ENCODE assay signal across 8 mouse cellular contexts in genomic region chr10:94115893-94116599, GRCm38 (mm10). TPM values are rescaled to one million over a fixed set of nuclear protein-coding genes. Genes with fewer than 3 reads are reported as not detected.
DNase-seq lines count a peak whose midpoint lies in the region; ATAC-seq and TF ChIP-seq lines count a peak whose summit lies in the region.

No protein-coding gene starts in this region.

- H3K9me3 ChIP-seq in heart, embryonic 10.5 days = no peaks in the 10 kb centered on the region
- no peaks in the 10 kb centered on the region for H3K9me3 ChIP-seq in limb, embryonic 14.5 days (ENCODE audit: control insufficient read depth, low read length)
- H3K9me3 ChIP-seq in midbrain, embryonic 16.5 days (replicated peaks; ENCODE audit: control insufficient read depth, low read length, poor library complexity, severe bottlenecking) = no peaks in the 10 kb centered on the region

- H3K4me1 ChIP-seq in bone marrow, adult 2 months (ENCODE audit: control insufficient read depth, insufficient read depth, low read length) = no peaks in the 10 kb centered on the region
- H3K4me1 ChIP-seq in embryonic fibroblast, embryonic 13.5 days (ENCODE audit: control insufficient read depth, insufficient read depth, low read length) = peaks cover 17% of the 10 kb centered on the region
- H3K4me1 ChIP-seq in heart, embryonic 10.5 days = peaks cover 13% of the 10 kb centered on the region
- H3K4me1 ChIP-seq in limb, embryonic 14.5 days (ENCODE audit: control insufficient read depth, insufficient read depth, low read length) = peaks cover 10% of the 10 kb centered on the region; the same call in 1 of the 2 replicates
- H3K4me1 ChIP-seq in midbrain, embryonic 16.5 days (ENCODE audit: control insufficient read depth, insufficient read depth, low read length) = no peaks in the 10 kb centered on the region
- no peaks in the 10 kb centered on the region for H3K4me1 ChIP-seq in spleen, adult 2 months (ENCODE audit: control insufficient read depth, insufficient read depth, insufficient read length)

- no peak overlapping the region for H3K4me3 ChIP-seq in bone marrow, adult 2 months (replicated peaks; ENCODE audit: control insufficient read depth, low read depth, low read length)
- H3K4me3 ChIP-seq in embryonic fibroblast, embryonic 13.5 days (ENCODE audit: insufficient read depth, low read length) = no peak overlapping the region
- no peak overlapping the region for H3K4me3 ChIP-seq in heart, embryonic 10.5 days
- H3K4me3 ChIP-seq in limb, embryonic 14.5 days (replicated peaks; ENCODE audit: low read length) = no peak overlapping the region
- no peak overlapping the region for H3K4me3 ChIP-seq in midbrain, embryonic 16.5 days (ENCODE audit: low read depth, low read length)
- no peak overlapping the region for H3K4me3 ChIP-seq in spleen, adult 2 months (ENCODE audit: extremely low read depth, insufficient read depth, insufficient read length)

- no peak overlapping the region for H3K27ac ChIP-seq in bone marrow, adult 2 months (ENCODE audit: control insufficient read depth, insufficient read depth, low read depth, low read length, poor library complexity)
- peak overlapping the region; percentile 37; the same call in 1 of the 2 replicates for H3K27ac ChIP-seq in embryonic fibroblast, embryonic 13.5 days (ENCODE audit: insufficient read depth, low read length)
- peak overlapping the region; percentile 68; the same call in 1 of the 2 replicates for H3K27ac ChIP-seq in heart, embryonic 10.5 days
- no peak overlapping the region for H3K27ac ChIP-seq in limb, embryonic 14.5 days (replicated peaks; ENCODE audit: low read depth, low read length)
- no peak overlapping the region for H3K27ac ChIP-seq in midbrain, embryonic 16.5 days (ENCODE audit: low read length)
- no peak overlapping the region for H3K27ac ChIP-seq in spleen, adult 2 months (ENCODE audit: insufficient read depth, low read length)

- WGBS in bone marrow, adult 2 months = 18% methylated on average over 6 of the region's 6 CpGs
- WGBS in heart, embryonic 10.5 days = 24% methylated on average over 6 of the region's 6 CpGs
- WGBS in limb, embryonic 14.5 days = 32% methylated on average over 6 of the region's 6 CpGs
- 39% methylated on average over 6 of the region's 6 CpGs for WGBS in midbrain, embryonic 16.5 days
- 18% methylated on average over 6 of the region's 6 CpGs for WGBS in spleen, adult 2 months

- H3K36me3 ChIP-seq in heart, embryonic 10.5 days = no peaks in the 10 kb centered on the region
- H3K36me3 ChIP-seq in limb, embryonic 14.5 days (ENCODE audit: control insufficient read depth, insufficient read depth, low read length) = no peaks in the 10 kb centered on the region
- no peaks in the 10 kb centered on the region for H3K36me3 ChIP-seq in midbrain, embryonic 16.5 days (ENCODE audit: control insufficient read depth, insufficient read depth, low read length)
- H3K36me3 ChIP-seq in spleen, adult 2 months (ENCODE audit: control insufficient read depth, insufficient read depth, low read length) = no peaks in the 10 kb centered on the region

- no peak for TF ChIP-seq POLR2A in bone marrow, adult 2 months (IDR thresholded peaks at IDR 0.05; ENCODE audit: borderline replicate concordance, control insufficient read depth, low read depth, low read length)
- no peak for TF ChIP-seq POLR2A in embryonic fibroblast, embryonic 13.5 days (IDR thresholded peaks at IDR 0.05; ENCODE audit: low read depth, low read length)
- TF ChIP-seq POLR2A in limb, embryonic 14.5 days (IDR thresholded peaks at IDR 0.05; ENCODE audit: borderline replicate concordance, extremely low read depth, insufficient read depth, insufficient read length) = no peak
- no peak for TF ChIP-seq POLR2A in spleen, adult 2 months (IDR thresholded peaks at IDR 0.05; ENCODE audit: low read depth, low read length)

- ATAC-seq in limb, embryonic 14.5 days (ENCODE audit: low FRiP score, low read depth) = peak; percentile 78
- peak; percentile 89 for ATAC-seq in midbrain, embryonic 16.5 days

- H3K4me2 ChIP-seq in limb, embryonic 14.5 days (replicated peaks; ENCODE audit: low read depth, low read length, severe bottlenecking) = 0 out of 2 replicates have a peak overlapping the region, but pooled peaks have one; percentile 15
- H3K4me2 ChIP-seq in midbrain, embryonic 16.5 days (ENCODE audit: low read length) = no peak overlapping the region

- H3K27me3 ChIP-seq in heart, embryonic 10.5 days (ENCODE audit: insufficient read depth, poor library complexity, severe bottlenecking) = no peaks in the 10 kb centered on the region
- H3K27me3 ChIP-seq in limb, embryonic 14.5 days (ENCODE audit: control insufficient read depth, insufficient read depth, low read length) = no peaks in the 10 kb centered on the region
- no peaks in the 10 kb centered on the region for H3K27me3 ChIP-seq in midbrain, embryonic 16.5 days (ENCODE audit: control insufficient read depth, insufficient read depth, low read depth, low read length)
- no peaks in the 10 kb centered on the region for H3K27me3 ChIP-seq in spleen, adult 2 months (ENCODE audit: control insufficient read depth, insufficient read depth, low read length)

- peak; percentile 83 for DNase-seq in A20 (ENCODE audit: low read depth, low spot score)
- DNase-seq in heart, embryonic 10.5 days (ENCODE audit: low spot score) = peak; percentile 92
- DNase-seq in kidney, adult 9 months = peak; percentile 88
- peak; percentile 93 for DNase-seq in limb, embryonic 14.5 days (ENCODE audit: low spot score)
- peak; percentile 55 to 76 for DNase-seq in spleen, adult 2 months (ENCODE audit: low read depth in 1 of 2, low spot score in 2 of 2)

- H3K9ac ChIP-seq in limb, embryonic 14.5 days (ENCODE audit: low read depth, low read length, severe bottlenecking) = no peak overlapping the region
- H3K9ac ChIP-seq in midbrain, embryonic 16.5 days (ENCODE audit: low read depth, low read length) = no peak overlapping the region

- TF ChIP-seq CTCF in bone marrow, adult 2 months (IDR thresholded peaks at IDR 0.05; ENCODE audit: control insufficient read depth, insufficient read depth, low read length) = peak; percentile 40
- no peak for TF ChIP-seq CTCF in embryonic fibroblast, embryonic 13.5 days (IDR thresholded peaks at IDR 0.05; ENCODE audit: borderline replicate concordance, insufficient read depth, low read length)
- TF ChIP-seq CTCF in spleen, adult 2 months (IDR thresholded peaks at IDR 0.05; ENCODE audit: extremely low read depth, insufficient read depth, insufficient read length, insufficient replicate concordance) = peak; percentile 38; the same call in 1 of the 2 replicates

RNA-seq across cellular contexts. Expression of gene Nr2c1, which starts 31.8 kb away (rescaled TPM):
- polyA plus RNA-seq in bone marrow, adult 2 months (2011; ENCODE audit: insufficient read depth, insufficient read length, low replicate concordance, missing spikeins) = 2.4 and 4.2 TPM in 2 replicates
- 14.7 and 15.2 TPM in 2 replicates for polyA plus RNA-seq in embryonic fibroblast, embryonic 13.5 days (2011; ENCODE audit: insufficient read length, low read depth, missing spikeins)
- 8.8 and 9.3 TPM in 2 replicates for polyA plus RNA-seq in heart, embryonic 10.5 days (2016; fragmentation: Nextera tagmentation; extraction: Ambion mirVana)
- 11.5 and 13.4 TPM in 2 replicates for polyA plus RNA-seq in limb, embryonic 14.5 days (2012; rRNA removed)
- polyA plus RNA-seq in limb, embryonic 14.5 days (2014; fragmentation: Nextera tagmentation; extraction: Ambion mirVana) = 7.9 and 9.5 TPM in 2 replicates
- 8.0 and 9.3 TPM in 2 replicates for polyA plus RNA-seq in midbrain, embryonic 16.5 days (2015; fragmentation: Nextera tagmentation; extraction: Ambion mirVana)
- polyA plus RNA-seq in spleen, adult 2 months (2012; rRNA removed) = 1.5 TPM in 2 replicates

Comparison
In these comparisons a context has a peak if more than half of its experiments do, and no peak if none do; other contexts are left out.
1. H3K27ac ChIP-seq: peak in embryonic fibroblast, embryonic 13.5 days (single experiment) and heart, embryonic 10.5 days (single experiment); none in bone marrow, adult 2 months (single experiment), limb, embryonic 14.5 days (single experiment), midbrain, embryonic 16.5 days (single experiment) and spleen, adult 2 months (single experiment).
2. Peak in every context shown above with its lines, with median percentiles within 50 percentile points of each other: DNase-seq.